Mouse (Mus musculus): Measurements from ENCODE around the gene Pdgfb. TPM values are rescaled to one million over a fixed set of nuclear protein-coding genes. Genes with fewer than 3 reads are reported as not detected.

Pdgfb gene
- polyA plus RNA-seq, 1 experiment from 2014 or later, result 1.6 TPM

GRCm38 (mm10) chr15:80053381-80054033 is 38.7 kb upstream of the Pdgfb start:
- ATAC-seq (ENCODE audit: insufficient number of reproducible peaks, low FRiP score, low TSS enrichment, low read depth) (no peak), DNase-seq (ENCODE audit: low spot score) (no peak)
- H3K36me3 ChIP-seq (ENCODE audit: control insufficient read depth, insufficient read depth, low read length), result no peaks in the 10 kb centered on the region
- no peaks in the 10 kb centered on the region for H3K9me3 ChIP-seq (ENCODE audit: control insufficient read depth, low read length)
- H3K4me1 ChIP-seq (ENCODE audit: control insufficient read depth, insufficient read depth, low read length), result peaks cover 11% of the 10 kb centered on the region; the same call in 1 of the 2 replicates
- no peak overlapping the region for H3K27ac ChIP-seq (replicated peaks; ENCODE audit: low read depth, low read length)
- no peak overlapping the region for H3K4me3 ChIP-seq (ENCODE audit: low read depth, low read length)
- WGBS, result 83% methylated on average over 8 of the region's 8 CpGs
- no peak overlapping the region for H3K4me2 ChIP-seq (ENCODE audit: low read depth, severe bottlenecking)
- H3K9ac ChIP-seq (ENCODE audit: low read length), result no peak overlapping the region
- H3K27me3 ChIP-seq (ENCODE audit: control insufficient read depth, insufficient read depth, low read length), result no peaks in the 10 kb centered on the region

DNA sequence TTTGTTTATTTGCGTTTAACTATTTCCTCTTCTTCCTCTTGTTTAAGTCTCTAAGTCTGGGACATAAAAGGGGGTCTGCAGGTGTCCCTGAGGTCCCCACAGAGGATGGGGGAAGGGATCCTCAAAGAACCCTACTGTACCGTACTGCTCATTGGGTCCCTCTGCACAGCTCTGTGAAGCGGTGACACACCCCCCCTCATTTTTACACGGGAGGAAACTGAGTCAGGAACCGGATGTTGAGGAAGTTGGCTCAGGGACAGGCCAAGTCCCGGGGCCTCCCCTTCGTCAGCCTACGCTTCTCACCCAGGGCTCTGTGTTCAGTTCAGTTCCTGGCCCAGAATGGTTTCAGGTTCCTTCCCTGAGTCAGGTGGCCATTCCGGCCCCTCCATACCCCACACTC is 37.0 kb upstream of the Pdgfb start:
- 77% methylated on average over 9 of the region's 9 CpGs for WGBS
- no peak overlapping the region for H3K4me3 ChIP-seq (ENCODE audit: low read depth, low read length)
- no peaks in the 10 kb centered on the region for H3K36me3 ChIP-seq (ENCODE audit: control insufficient read depth, insufficient read depth, low read length)
- H3K9ac ChIP-seq (ENCODE audit: low read length), result no peak overlapping the region
- DNase-seq (ENCODE audit: low spot score) (no peak), ATAC-seq (ENCODE audit: insufficient number of reproducible peaks, low FRiP score, low TSS enrichment, low read depth) (no peak)
- no peak overlapping the region for H3K4me2 ChIP-seq (ENCODE audit: low read depth, severe bottlenecking)
- H3K27ac ChIP-seq (replicated peaks; ENCODE audit: low read depth, low read length), result no peak overlapping the region
- no peaks in the 10 kb centered on the region for H3K27me3 ChIP-seq (ENCODE audit: control insufficient read depth, insufficient read depth, low read length)
- H3K4me1 ChIP-seq (ENCODE audit: control insufficient read depth, insufficient read depth, low read length), result peaks cover 11% of the 10 kb centered on the region; the same call in 1 of the 2 replicates
- no peaks in the 10 kb centered on the region for H3K9me3 ChIP-seq (ENCODE audit: control insufficient read depth, low read length)

DNA sequence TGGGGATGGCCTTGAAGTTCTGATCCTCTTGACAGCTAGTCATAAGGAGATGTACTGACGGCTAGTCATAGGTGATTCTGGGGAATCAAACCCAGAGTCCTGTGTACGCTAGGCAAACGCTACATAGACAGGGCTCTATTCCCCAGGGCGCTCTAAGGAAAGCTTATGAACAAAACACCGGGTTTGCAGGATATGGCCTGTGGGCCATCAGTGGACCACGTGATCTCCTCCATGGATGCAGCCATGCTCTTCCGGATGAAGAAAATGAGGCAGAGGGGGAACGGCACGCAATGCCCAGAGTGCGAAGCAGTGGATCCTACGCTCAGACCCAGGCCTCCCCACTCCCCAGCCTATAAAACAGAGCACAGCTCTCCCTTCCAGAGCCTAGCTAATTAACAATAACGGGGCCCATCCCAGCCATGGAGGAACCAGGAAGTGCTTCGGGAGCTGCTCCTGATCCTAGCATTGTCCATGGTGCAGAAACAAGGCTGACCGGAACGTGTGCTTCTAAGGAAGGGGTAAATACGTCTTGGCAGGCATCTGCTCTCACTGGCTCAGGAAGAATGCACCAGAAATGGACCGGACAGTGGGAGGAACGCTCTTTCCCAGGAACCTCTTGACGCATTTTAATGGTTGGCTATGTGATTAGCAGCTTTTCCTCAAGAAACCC is 36.5 kb upstream of the Pdgfb start:
- ATAC-seq (ENCODE audit: insufficient number of reproducible peaks, low FRiP score, low TSS enrichment, low read depth) (no peak), DNase-seq (ENCODE audit: low spot score) (no peak)
- no peak overlapping the region for H3K4me3 ChIP-seq (ENCODE audit: low read depth, low read length)
- peaks cover 9% of the 10 kb centered on the region; the same call in 1 of the 2 replicates for H3K4me1 ChIP-seq (ENCODE audit: control insufficient read depth, insufficient read depth, low read length)
- H3K27ac ChIP-seq (replicated peaks; ENCODE audit: low read depth, low read length), result no peak overlapping the region
- H3K9me3 ChIP-seq (ENCODE audit: control insufficient read depth, low read length), result no peaks in the 10 kb centered on the region
- H3K36me3 ChIP-seq (ENCODE audit: control insufficient read depth, insufficient read depth, low read length), result no peaks in the 10 kb centered on the region
- WGBS, result 62% methylated on average over 19 of the region's 19 CpGs
- no peak overlapping the region; the same call in 1 of the 2 replicates for H3K9ac ChIP-seq (ENCODE audit: low read length)
- H3K4me2 ChIP-seq (ENCODE audit: low read depth, severe bottlenecking), result no peak overlapping the region
- no peaks in the 10 kb centered on the region for H3K27me3 ChIP-seq (ENCODE audit: control insufficient read depth, insufficient read depth, low read length)

- 71% methylated on average over 4 of the region's 4 CpGs for WGBS
- no peak for DNase-seq (ENCODE audit: low spot score)
- Histone ChIP-seq H3K4me2 (ENCODE audit: low read depth, severe bottlenecking) (no peak overlapping the region), H3K9ac (ENCODE audit: low read length) (no peak overlapping the region), H3K36me3 (ENCODE audit: control insufficient read depth, insufficient read depth, low read length) (no peaks in the 10 kb centered on the region), H3K4me3 (ENCODE audit: low read depth, low read length) (no peak overlapping the region), H3K9me3 (ENCODE audit: control insufficient read depth, low read length) (no peaks in the 10 kb centered on the region), H3K27me3 (ENCODE audit: control insufficient read depth, insufficient read depth, low read length) (no peaks in the 10 kb centered on the region), H3K4me1 (ENCODE audit: control insufficient read depth, insufficient read depth, low read length) (peaks cover 9% of the 10 kb centered on the region; the same call in 1 of the 2 replicates), H3K27ac (replicated peaks; ENCODE audit: low read depth, low read length) (no peak overlapping the region)
- no peak for ATAC-seq (ENCODE audit: insufficient number of reproducible peaks, low FRiP score, low TSS enrichment, low read depth)
Observed at GRCm38 (mm10) chr15:80050093-80050492, 35.3 kb upstream of the Pdgfb start.

DNA sequence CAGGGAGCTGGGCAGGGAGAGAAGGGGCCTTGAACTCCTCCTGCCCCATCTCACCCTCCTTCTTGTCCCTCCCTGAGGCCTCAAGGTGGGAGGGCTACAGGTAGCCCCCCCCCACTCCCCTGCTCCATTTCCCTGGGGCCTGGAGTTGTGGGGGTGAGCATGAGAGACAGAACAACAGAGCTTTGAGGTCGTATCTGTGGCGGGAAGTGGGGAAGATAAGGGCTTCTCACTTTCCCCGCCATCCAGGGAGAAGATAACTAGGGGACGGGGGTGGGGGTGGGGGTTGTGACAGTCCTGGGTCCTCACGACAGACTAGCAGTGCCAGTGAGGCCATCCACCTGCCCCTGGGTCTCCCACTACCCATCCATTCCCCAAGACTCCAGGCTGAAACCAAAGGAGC is 33.2 kb upstream of the Pdgfb start:
- ATAC-seq (ENCODE audit: insufficient number of reproducible peaks, low FRiP score, low TSS enrichment, low read depth) (no peak), DNase-seq (ENCODE audit: low spot score) (no peak)
- no peaks in the 10 kb centered on the region for H3K9me3 ChIP-seq (ENCODE audit: control insufficient read depth, low read length)
- H3K27ac ChIP-seq (replicated peaks; ENCODE audit: low read depth, low read length), result no peak overlapping the region
- no peak overlapping the region for H3K4me2 ChIP-seq (ENCODE audit: low read depth, severe bottlenecking)
- H3K9ac ChIP-seq (ENCODE audit: low read length), result no peak overlapping the region
- H3K36me3 ChIP-seq (ENCODE audit: control insufficient read depth, insufficient read depth, low read length), result no peaks in the 10 kb centered on the region
- H3K27me3 ChIP-seq (ENCODE audit: control insufficient read depth, insufficient read depth, low read length), result no peaks in the 10 kb centered on the region
- 44% methylated on average over 5 of the region's 5 CpGs for WGBS
- H3K4me1 ChIP-seq (ENCODE audit: control insufficient read depth, insufficient read depth, low read length), result peaks cover 9% of the 10 kb centered on the region; the same call in 1 of the 2 replicates
- H3K4me3 ChIP-seq (ENCODE audit: low read depth, low read length), result no peak overlapping the region

DNA sequence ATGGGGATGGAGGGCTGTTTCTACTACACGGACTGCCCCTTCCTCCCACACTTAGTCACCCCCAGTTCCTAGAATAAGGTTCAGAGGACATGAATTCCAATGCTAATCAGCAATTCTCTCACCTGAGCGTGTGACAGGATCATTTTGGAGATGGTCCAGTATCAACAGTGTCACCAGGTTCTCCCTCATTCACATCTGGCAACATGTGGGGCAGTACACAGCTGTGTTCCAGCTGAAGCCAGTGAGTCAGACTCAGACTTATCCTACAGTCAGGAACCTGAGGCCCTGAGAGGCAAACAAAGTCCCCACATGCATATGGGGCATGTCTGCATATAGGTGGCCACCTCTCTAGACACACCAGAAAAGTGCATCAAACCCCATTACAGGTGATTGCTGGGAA is 32.5 kb upstream of the Pdgfb start:
- ATAC-seq (ENCODE audit: insufficient number of reproducible peaks, low FRiP score, low TSS enrichment, low read depth), result no peak
- H3K27ac ChIP-seq (replicated peaks; ENCODE audit: low read depth, low read length), result no peak overlapping the region
- no peaks in the 10 kb centered on the region for H3K9me3 ChIP-seq (ENCODE audit: control insufficient read depth, low read length)
- no peaks in the 10 kb centered on the region for H3K27me3 ChIP-seq (ENCODE audit: control insufficient read depth, insufficient read depth, low read length)
- H3K9ac ChIP-seq (ENCODE audit: low read length), result no peak overlapping the region
- H3K4me3 ChIP-seq (ENCODE audit: low read depth, low read length), result no peak overlapping the region
- DNase-seq (ENCODE audit: low spot score), result no peak
- WGBS, result 78% methylated on average over 2 of the region's 2 CpGs
- H3K4me1 ChIP-seq (ENCODE audit: control insufficient read depth, insufficient read depth, low read length), result peaks cover 9% of the 10 kb centered on the region; the same call in 1 of the 2 replicates
- no peak overlapping the region for H3K4me2 ChIP-seq (ENCODE audit: low read depth, severe bottlenecking)
- no peaks in the 10 kb centered on the region for H3K36me3 ChIP-seq (ENCODE audit: control insufficient read depth, insufficient read depth, low read length)

- no peak for ATAC-seq (ENCODE audit: insufficient number of reproducible peaks, low FRiP score, low TSS enrichment, low read depth)
- H3K4me2 ChIP-seq (ENCODE audit: low read depth, severe bottlenecking), result no peak overlapping the region
- no peak overlapping the region for H3K27ac ChIP-seq (replicated peaks; ENCODE audit: low read depth, low read length)
- H3K4me1 ChIP-seq (ENCODE audit: control insufficient read depth, insufficient read depth, low read length), result no peaks in the 10 kb centered on the region
- DNase-seq (ENCODE audit: low spot score), result no peak
- H3K9ac ChIP-seq (ENCODE audit: low read length), result no peak overlapping the region
- H3K9me3 ChIP-seq (ENCODE audit: control insufficient read depth, low read length), result no peaks in the 10 kb centered on the region
- no peaks in the 10 kb centered on the region for H3K36me3 ChIP-seq (ENCODE audit: control insufficient read depth, insufficient read depth, low read length)
- no peaks in the 10 kb centered on the region for H3K27me3 ChIP-seq (ENCODE audit: control insufficient read depth, insufficient read depth, low read length)
- no peak overlapping the region for H3K4me3 ChIP-seq (ENCODE audit: low read depth, low read length)
- WGBS, result 96% methylated on average over 2 of the region's 2 CpGs
Observed at GRCm38 (mm10) chr15:80045749-80046148, 31.0 kb upstream of the Pdgfb start.

DNA sequence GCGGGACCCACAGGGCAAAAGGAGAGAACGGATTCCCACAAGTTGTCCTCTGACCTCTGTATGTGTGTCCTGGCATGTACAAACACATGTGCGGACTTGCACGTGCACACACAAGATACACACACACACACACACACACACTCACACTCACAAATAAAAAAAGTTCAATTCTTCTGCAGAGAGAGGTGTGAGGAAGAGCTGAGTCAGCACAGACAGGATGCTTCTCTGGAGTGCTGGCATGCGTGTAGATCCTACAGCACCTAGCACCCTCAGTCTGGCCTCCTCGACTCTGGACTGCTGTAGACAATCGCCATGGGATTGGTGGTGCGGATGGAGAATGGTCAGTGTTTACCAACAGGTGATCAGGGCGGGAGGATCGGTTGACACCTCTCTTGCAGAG is 29.5 kb upstream of the Pdgfb start:
- 93% methylated on average over 10 of the region's 10 CpGs for WGBS

More for the DNA sequence above, 29.5 kb upstream of the Pdgfb start:
- Histone ChIP-seq H3K4me1 (ENCODE audit: control insufficient read depth, insufficient read depth, low read length) (no peaks in the 10 kb centered on the region), H3K4me3 (ENCODE audit: low read depth, low read length) (no peak overlapping the region), H3K27me3 (ENCODE audit: control insufficient read depth, insufficient read depth, low read length) (no peaks in the 10 kb centered on the region), H3K27ac (replicated peaks; ENCODE audit: low read depth, low read length) (no peak overlapping the region), H3K9me3 (ENCODE audit: control insufficient read depth, low read length) (no peaks in the 10 kb centered on the region), H3K36me3 (ENCODE audit: control insufficient read depth, insufficient read depth, low read length) (no peaks in the 10 kb centered on the region), H3K9ac (ENCODE audit: low read length) (no peak overlapping the region), H3K4me2 (ENCODE audit: low read depth, severe bottlenecking) (no peak overlapping the region)
- DNase-seq (ENCODE audit: low spot score) (no peak), ATAC-seq (ENCODE audit: insufficient number of reproducible peaks, low FRiP score, low TSS enrichment, low read depth) (no peak)
